In the genomic region with DNA sequence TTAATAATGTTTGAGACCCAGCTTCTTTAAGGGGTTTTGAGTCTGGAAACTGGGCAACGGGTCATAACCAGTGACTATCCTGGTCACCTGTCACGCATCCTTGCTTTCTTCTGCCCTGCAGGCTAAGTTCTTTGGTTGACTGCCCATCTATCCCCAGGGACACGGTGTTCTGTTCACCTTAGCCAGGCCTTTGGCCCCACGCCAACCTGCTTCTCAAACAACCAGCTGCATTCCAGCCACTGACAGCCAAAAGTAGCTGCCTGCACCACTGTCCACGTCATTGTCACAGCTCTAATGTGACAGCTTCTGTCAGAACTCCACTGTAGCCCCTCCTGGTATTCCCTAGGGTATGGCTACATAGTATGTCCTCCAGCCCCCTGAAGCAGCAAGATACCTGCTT, we compare ENCODE assay signal across 9 mouse cellular contexts. TPM values are rescaled to one million over a fixed set of nuclear protein-coding genes. Genes with fewer than 3 reads are reported as not detected.
DNase-seq lines count a peak whose midpoint lies in the region; ATAC-seq and TF ChIP-seq lines count a peak whose summit lies in the region.
"Had no signal": no experiment of that assay in that cellular context is flagged by ENCODE, and none has a peak within 500 bp of the region (broad histone marks: within the 10 kb centered on the region; RNA-seq: fewer than 3 reads in every experiment).

No protein-coding gene starts in this region.

- no peaks in the 10 kb centered on the region for H3K4me1 ChIP-seq in hindbrain, postnatal 0 days (ENCODE audit: insufficient read depth, low read length)
- H3K4me1 ChIP-seq in hindbrain, embryonic 11.5 days (replicated peaks; ENCODE audit: control insufficient read depth, insufficient read depth, low read length) = no peaks in the 10 kb centered on the region
- H3K4me1 ChIP-seq in kidney, adult 2 months (ENCODE audit: control insufficient read depth, insufficient read depth, low read length) = peaks cover 40% of the 10 kb centered on the region
- 0 out of 2 replicates have a peak, but pooled peaks cover 4% of the 10 kb centered on the region for H3K4me1 ChIP-seq in forebrain, embryonic 13.5 days
- H3K4me1 ChIP-seq: embryonic facial prominence, embryonic 12.5 days had no signal

- H3K4me2 ChIP-seq in hindbrain, postnatal 0 days (ENCODE audit: low read depth, low read length) = no peak overlapping the region
- no peak overlapping the region for H3K4me2 ChIP-seq in hindbrain, embryonic 11.5 days (replicated peaks; ENCODE audit: low read depth, low read length)
- H3K4me2 ChIP-seq in forebrain, embryonic 13.5 days = no peak overlapping the region
- H3K4me2 ChIP-seq: embryonic facial prominence, embryonic 12.5 days had no signal

- 59% methylated on average over 5 of the region's 5 CpGs for WGBS in hindbrain, postnatal 0 days
- 68% methylated on average over 5 of the region's 5 CpGs for WGBS in hindbrain, embryonic 11.5 days
- WGBS in kidney, adult 2 months = 23% methylated on average over 5 of the region's 5 CpGs
- WGBS in forebrain, embryonic 13.5 days = 66% methylated on average over 5 of the region's 5 CpGs

- ATAC-seq in hindbrain, postnatal 0 days = no peak
- no peak for ATAC-seq in hindbrain, embryonic 11.5 days (ENCODE audit: low FRiP score)
- no peak for ATAC-seq in forebrain, embryonic 13.5 days

- no peak overlapping the region for H3K4me3 ChIP-seq in hindbrain, postnatal 0 days (ENCODE audit: low read length)
- H3K4me3 ChIP-seq in hindbrain, embryonic 11.5 days (ENCODE audit: low read depth, low read length) = no peak overlapping the region
- H3K4me3 ChIP-seq in kidney, adult 2 months (ENCODE audit: insufficient read depth, low read depth, low read length) = no peak overlapping the region
- no peak overlapping the region for H3K4me3 ChIP-seq in forebrain, embryonic 13.5 days
- H3K4me3 ChIP-seq: embryonic facial prominence, embryonic 12.5 days had no signal

- H3K9ac ChIP-seq in hindbrain, postnatal 0 days (replicated peaks; ENCODE audit: low read length) = no peak overlapping the region
- H3K9ac ChIP-seq in hindbrain, embryonic 11.5 days (ENCODE audit: low read depth, low read length) = no peak overlapping the region
- no peak overlapping the region for H3K9ac ChIP-seq in forebrain, embryonic 13.5 days
- H3K9ac ChIP-seq: embryonic facial prominence, embryonic 12.5 days had no signal

- intact Hi-C loops in left cerebral cortex, postnatal 25 days (cut with DNase I) = no loop called here

- peak; percentile 2 for DNase-seq in hindbrain, postnatal 0 days (ENCODE audit: low spot score)
- DNase-seq in hindbrain, embryonic 11.5 days (ENCODE audit: low spot score) = no peak
- DNase-seq in heart, adult 11 months = peak; percentile 98
- DNase-seq in kidney, adult 2 months = peak; percentile 98
- DNase-seq in lung, postnatal 10 days = peak; percentile 63
- no peak for DNase-seq in left cerebral cortex, postnatal 25 days (ENCODE audit: low spot score in 2 of 2)
- DNase-seq in layer of hippocampus, postnatal 25 days (ENCODE audit: extremely low spot score in 1 of 2, low spot score in 1 of 2) = no peak

- no peak for TF ChIP-seq CTCF in hindbrain, postnatal 0 days (IDR thresholded peaks at IDR 0.05; ENCODE audit: low read depth)
- 0 out of 2 replicates have a peak, but pooled peaks have one; percentile 5 for TF ChIP-seq CTCF in kidney, adult 2 months (conservative IDR thresholded peaks at IDR 0.05; ENCODE audit: insufficient read depth, insufficient read length, low read depth, low read length)

- no peak overlapping the region for H3K27ac ChIP-seq in hindbrain, postnatal 0 days
- no peak overlapping the region for H3K27ac ChIP-seq in hindbrain, embryonic 11.5 days (ENCODE audit: low read depth, low read length)
- peak overlapping the region; percentile 82 for H3K27ac ChIP-seq in kidney, adult 2 months (ENCODE audit: insufficient read depth, low read depth, low read length)
- H3K27ac ChIP-seq in forebrain, embryonic 13.5 days = no peak overlapping the region
- H3K27ac ChIP-seq: embryonic facial prominence, embryonic 12.5 days had no signal

- H3K27me3 ChIP-seq in hindbrain, postnatal 0 days (ENCODE audit: insufficient read depth, low read length) = no peaks in the 10 kb centered on the region
- H3K27me3 ChIP-seq in hindbrain, embryonic 11.5 days (ENCODE audit: control insufficient read depth, insufficient read depth, low read length) = no peaks in the 10 kb centered on the region
- no peaks in the 10 kb centered on the region for H3K27me3 ChIP-seq in kidney, adult 2 months (replicated peaks; ENCODE audit: control insufficient read depth, insufficient read depth, low read length)
- H3K27me3 ChIP-seq in forebrain, embryonic 13.5 days = no peaks in the 10 kb centered on the region
- H3K27me3 ChIP-seq: embryonic facial prominence, embryonic 12.5 days had no signal

- peaks cover 2% of the 10 kb centered on the region for H3K36me3 ChIP-seq in hindbrain, postnatal 0 days (ENCODE audit: insufficient read depth, low read length)
- no peaks in the 10 kb centered on the region for H3K36me3 ChIP-seq in hindbrain, embryonic 11.5 days (ENCODE audit: control insufficient read depth, insufficient read depth, low read length)
- H3K36me3 ChIP-seq in kidney, adult 2 months (ENCODE audit: control insufficient read depth, insufficient read depth, low read length) = no peaks in the 10 kb centered on the region
- peaks cover 14% of the 10 kb centered on the region for H3K36me3 ChIP-seq in forebrain, embryonic 13.5 days (ENCODE audit: poor library complexity, severe bottlenecking)

- no peaks in the 10 kb centered on the region for H3K9me3 ChIP-seq in hindbrain, postnatal 0 days (ENCODE audit: low read length)
- H3K9me3 ChIP-seq in hindbrain, embryonic 11.5 days (ENCODE audit: control insufficient read depth, low read length) = no peaks in the 10 kb centered on the region
- no peaks in the 10 kb centered on the region for H3K9me3 ChIP-seq in forebrain, embryonic 13.5 days (replicated peaks)
- H3K9me3 ChIP-seq: embryonic facial prominence, embryonic 12.5 days had no signal

- no peak for TF ChIP-seq POLR2A in kidney, adult 2 months (IDR thresholded peaks at IDR 0.05; ENCODE audit: low read depth, low read length)

RNA-seq across cellular contexts. Expression of gene Creld2, which starts 12.0 kb away (rescaled TPM):
- 15.9 and 18.9 TPM in 2 replicates for total RNA-seq in hindbrain, postnatal 0 days (2014; rRNA removed)
- polyA plus RNA-seq in hindbrain, postnatal 0 days (2015; fragmentation: Nextera tagmentation; extraction: Ambion mirVana) = 38.9 and 40.1 TPM in 2 replicates
- 85.3 and 89.5 TPM in 2 replicates for polyA plus RNA-seq in hindbrain, embryonic 11.5 days (2014; fragmentation: Nextera tagmentation; extraction: Ambion mirVana)
- polyA plus RNA-seq in kidney, adult 2 months (2012; rRNA removed) = 27.3 and 30.4 TPM in 2 replicates
- 62.2 and 63.6 TPM in 2 replicates for polyA plus RNA-seq in forebrain, embryonic 13.5 days (2015; fragmentation: Nextera tagmentation; extraction: Ambion mirVana)
- total RNA-seq in left cerebral cortex, postnatal 25 days (2021) = 10 to 100 TPM; 27.3 to 27.8 TPM
- total RNA-seq in layer of hippocampus, postnatal 25 days (2021) = 10 to 100 TPM; 18.0 to 28.1 TPM

RNA-seq across cellular contexts. Expression of gene Alg12, which starts 12.4 kb away (rescaled TPM):
- 12.7 and 17.4 TPM in 2 replicates for total RNA-seq in hindbrain, postnatal 0 days (2014; rRNA removed)
- 6.3 and 7.2 TPM in 2 replicates for polyA plus RNA-seq in hindbrain, postnatal 0 days (2015; fragmentation: Nextera tagmentation; extraction: Ambion mirVana)
- polyA plus RNA-seq in hindbrain, embryonic 11.5 days (2014; fragmentation: Nextera tagmentation; extraction: Ambion mirVana) = 10.6 and 11.5 TPM in 2 replicates
- polyA plus RNA-seq in kidney, adult 2 months (2012; rRNA removed) = 18.1 and 21.3 TPM in 2 replicates
- polyA plus RNA-seq in forebrain, embryonic 13.5 days (2015; fragmentation: Nextera tagmentation; extraction: Ambion mirVana) = 7.6 and 9.5 TPM in 2 replicates
- 10 to 100 TPM; 13.2 to 16.6 TPM for total RNA-seq in left cerebral cortex, postnatal 25 days (2021)
- 10 to 100 TPM; 12.7 to 16.9 TPM for total RNA-seq in layer of hippocampus, postnatal 25 days (2021)

RNA-seq across cellular contexts. Expression of gene Pim3, which starts 30.5 kb away (rescaled TPM):
- 98.0 and 104 TPM in 2 replicates for total RNA-seq in hindbrain, postnatal 0 days (2014; rRNA removed)
- 69.8 TPM in 2 replicates for polyA plus RNA-seq in hindbrain, postnatal 0 days (2015; fragmentation: Nextera tagmentation; extraction: Ambion mirVana)
- polyA plus RNA-seq in hindbrain, embryonic 11.5 days (2014; fragmentation: Nextera tagmentation; extraction: Ambion mirVana) = 31.6 and 35.6 TPM in 2 replicates
- polyA plus RNA-seq in kidney, adult 2 months (2012; rRNA removed) = 78.5 and 85.8 TPM in 2 replicates
- polyA plus RNA-seq in forebrain, embryonic 13.5 days (2015; fragmentation: Nextera tagmentation; extraction: Ambion mirVana) = 42.7 and 49.4 TPM in 2 replicates
- 10 to 100 TPM; 35.7 to 35.9 TPM for total RNA-seq in left cerebral cortex, postnatal 25 days (2021)
- 10 to 100 TPM; 30.3 to 38.9 TPM for total RNA-seq in layer of hippocampus, postnatal 25 days (2021)

Comparison
In these comparisons a context has a peak if more than half of its experiments do, and no peak if none do; other contexts are left out.
1. DNase-seq: peak in hindbrain, postnatal 0 days (single experiment), heart, adult 11 months (single experiment), kidney, adult 2 months (single experiment) and lung, postnatal 10 days (single experiment); none in hindbrain, embryonic 11.5 days (single experiment), left cerebral cortex, postnatal 25 days (0 of 2) and layer of hippocampus, postnatal 25 days (0 of 2).